Mouse (Mus musculus): ENCODE data around the gene Ppie. TPM values are rescaled to one million over a fixed set of nuclear protein-coding genes. Genes with fewer than 3 reads are reported as not detected.
A peak's percentile ranks its signal among the peaks of the same experiment; 100 is the strongest.
"Not testable (repeated sequence)": the region's sequence is repeated elsewhere in the genome, so short reads cannot be mapped to it uniquely, and the experiment has no call there.

Ppie gene
- polyA plus RNA-seq (2015; fragmentation: Nextera tagmentation; extraction: Ambion mirVana): 65.9 and 72.4 TPM in 2 replicates

- ATAC-seq: peak; percentile 97
- peak within 1 kb of the TSS; percentile 83 for H3K4me2 ChIP-seq (ENCODE audit: low read length)
- H3K27ac ChIP-seq (ENCODE audit: low read length): peak within 1 kb of the TSS; percentile 73
- peaks cover 14% of the 10 kb centered on the region for H3K4me1 ChIP-seq (replicated peaks; ENCODE audit: control insufficient read depth, insufficient read depth, low read length)
- H3K27me3 ChIP-seq (replicated peaks; ENCODE audit: control insufficient read depth, insufficient read depth, low read length): peaks cover 4% of the 10 kb centered on the region; the same call in 1 of the 2 replicates
- H3K9me3 ChIP-seq (ENCODE audit: control insufficient read depth, low read length): no peaks in the 10 kb centered on the region
- H3K9ac ChIP-seq (replicated peaks; ENCODE audit: low read depth, low read length): peak within 1 kb of the TSS; percentile 59
- H3K36me3 ChIP-seq (ENCODE audit: control insufficient read depth, insufficient read depth): 0 out of 2 replicates have a peak, but pooled peaks cover 4% of the 10 kb centered on the region
- 2% methylated on average over 34 of the region's 34 CpGs for WGBS
- H3K4me3 ChIP-seq (replicated peaks; ENCODE audit: low read length): peak within 1 kb of the TSS; percentile 59
Measured at GRCm38 (mm10) chr4:123139513-123140154, at the start of gene Ppie. Gene Ppie, minus strand, starts transcription at chr4:123139951.

GRCm38 (mm10) chr4:123184816-123185215, 45.1 kb upstream of the Ppie start:
- Histone ChIP-seq H3K4me2 (ENCODE audit: low read length) (peak overlapping the region; percentile 79; the same call in 1 of the 2 replicates), H3K9ac (replicated peaks; ENCODE audit: low read depth, low read length) (no peak overlapping the region), H3K4me3 (replicated peaks; ENCODE audit: low read length) (no peak overlapping the region), H3K36me3 (ENCODE audit: control insufficient read depth, insufficient read depth) (no peaks in the 10 kb centered on the region), H3K27me3 (replicated peaks; ENCODE audit: control insufficient read depth, insufficient read depth, low read length) (peaks cover 18% of the 10 kb centered on the region), H3K4me1 (replicated peaks; ENCODE audit: control insufficient read depth, insufficient read depth, low read length) (peaks cover 14% of the 10 kb centered on the region), H3K9me3 (ENCODE audit: control insufficient read depth, low read length) (no peaks in the 10 kb centered on the region), H3K27ac (ENCODE audit: low read length) (no peak overlapping the region)
- ATAC-seq: no peak
- 41% methylated on average over 3 of the region's 3 CpGs for WGBS

- Histone ChIP-seq H3K36me3 (ENCODE audit: control insufficient read depth, insufficient read depth) (no peaks in the 10 kb centered on the region), H3K27me3 (replicated peaks; ENCODE audit: control insufficient read depth, insufficient read depth, low read length) (peaks cover 18% of the 10 kb centered on the region), H3K4me1 (replicated peaks; ENCODE audit: control insufficient read depth, insufficient read depth, low read length) (peaks cover 14% of the 10 kb centered on the region), H3K9ac (replicated peaks; ENCODE audit: low read depth, low read length) (peak overlapping the region; percentile 50), H3K9me3 (ENCODE audit: control insufficient read depth, low read length) (no peaks in the 10 kb centered on the region), H3K27ac (ENCODE audit: low read length) (no peak overlapping the region; the same call in 1 of the 2 replicates), H3K4me3 (replicated peaks; ENCODE audit: low read length) (peak overlapping the region; percentile 59), H3K4me2 (ENCODE audit: low read length) (peak overlapping the region; percentile 79)
- WGBS: 11% methylated on average over 44 of the region's 44 CpGs
- ATAC-seq: peak; percentile 94
Measured at GRCm38 (mm10) chr4:123183239-123184056, 43.7 kb upstream of the Ppie start.

- Histone ChIP-seq H3K27me3 (replicated peaks; ENCODE audit: control insufficient read depth, insufficient read depth, low read length) (peaks cover 18% of the 10 kb centered on the region), H3K4me3 (replicated peaks; ENCODE audit: low read length) (peak within 1 kb of the TSS; percentile 59), H3K4me2 (ENCODE audit: low read length) (peak within 1 kb of the TSS; percentile 79), H3K9me3 (ENCODE audit: control insufficient read depth, low read length) (no peaks in the 10 kb centered on the region), H3K9ac (replicated peaks; ENCODE audit: low read depth, low read length) (peak within 1 kb of the TSS; percentile 50), H3K36me3 (ENCODE audit: control insufficient read depth, insufficient read depth) (no peaks in the 10 kb centered on the region), H3K27ac (ENCODE audit: low read length) (peak within 1 kb of the TSS; percentile 3; the same call in 1 of the 2 replicates), H3K4me1 (replicated peaks; ENCODE audit: control insufficient read depth, insufficient read depth, low read length) (peaks cover 14% of the 10 kb centered on the region)
- under 1% methylated on average over 43 of the region's 44 CpGs for WGBS
- ATAC-seq: peak; percentile 66
Measured at GRCm38 (mm10) chr4:123182328-123183238, 42.8 kb upstream of the Ppie start, which contains the start of gene Hpcal4. Gene Hpcal4, plus strand, starts transcription at chr4:123183227.

GRCm38 (mm10) chr4:123171811-123172210, 32.1 kb upstream of the Ppie start:
- Histone ChIP-seq H3K9me3 (ENCODE audit: control insufficient read depth, low read length) (peaks cover 2% of the 10 kb centered on the region), H3K36me3 (ENCODE audit: control insufficient read depth, insufficient read depth) (no peaks in the 10 kb centered on the region), H3K9ac (replicated peaks; ENCODE audit: low read depth, low read length) (no peak overlapping the region), H3K4me2 (ENCODE audit: low read length) (no peak overlapping the region), H3K27ac (ENCODE audit: low read length) (no peak overlapping the region), H3K4me3 (replicated peaks; ENCODE audit: low read length) (no peak overlapping the region), H3K27me3 (replicated peaks; ENCODE audit: control insufficient read depth, insufficient read depth, low read length) (no peaks in the 10 kb centered on the region), H3K4me1 (replicated peaks; ENCODE audit: control insufficient read depth, insufficient read depth, low read length) (no peaks in the 10 kb centered on the region)
- no peak for ATAC-seq

- 93% methylated on average over 15 of the region's 15 CpGs for WGBS
- no peak for ATAC-seq
- Histone ChIP-seq H3K27me3 (replicated peaks; ENCODE audit: control insufficient read depth, insufficient read depth, low read length) (0 out of 2 replicates have a peak, but pooled peaks cover 3% of the 10 kb centered on the region), H3K4me1 (replicated peaks; ENCODE audit: control insufficient read depth, insufficient read depth, low read length) (peaks cover 7% of the 10 kb centered on the region; the same call in 1 of the 2 replicates), H3K9ac (replicated peaks; ENCODE audit: low read depth, low read length) (no peak overlapping the region), H3K27ac (ENCODE audit: low read length) (no peak overlapping the region), H3K9me3 (ENCODE audit: control insufficient read depth, low read length) (no peaks in the 10 kb centered on the region; the same call in 1 of the 2 replicates), H3K4me2 (ENCODE audit: low read length) (no peak overlapping the region), H3K36me3 (ENCODE audit: control insufficient read depth, insufficient read depth) (no peaks in the 10 kb centered on the region), H3K4me3 (replicated peaks; ENCODE audit: low read length) (no peak overlapping the region)
Measured at GRCm38 (mm10) chr4:123164157-123164556, 24.4 kb upstream of the Ppie start.

- no peak for ATAC-seq
Measured at GRCm38 (mm10) chr4:123162305-123162917, 22.7 kb upstream of the Ppie start.

GRCm38 (mm10) chr4:123161251-123161650, 21.5 kb upstream of the Ppie start:
- H3K27ac ChIP-seq (ENCODE audit: low read length); H3K27me3 ChIP-seq (replicated peaks; ENCODE audit: control insufficient read depth, insufficient read depth, low read length); H3K9ac ChIP-seq (replicated peaks; ENCODE audit: low read depth, low read length); H3K36me3 ChIP-seq (ENCODE audit: control insufficient read depth, insufficient read depth); H3K4me2 ChIP-seq (ENCODE audit: low read length); ATAC-seq; H3K4me1 ChIP-seq (replicated peaks; ENCODE audit: control insufficient read depth, insufficient read depth, low read length); H3K9me3 ChIP-seq (ENCODE audit: control insufficient read depth, low read length); H3K4me3 ChIP-seq (replicated peaks; ENCODE audit: low read length): not testable (repeated sequence)
- 92% methylated on average over 3 of the region's 3 CpGs for WGBS

More at GRCm38 (mm10) chr4:123162305-123162917, 22.7 kb upstream of the Ppie start:
- H3K4me2 ChIP-seq (ENCODE audit: low read length): peak overlapping the region; percentile 20
- WGBS: 7% methylated on average over 15 of the region's 15 CpGs
- H3K4me3 ChIP-seq (replicated peaks; ENCODE audit: low read length): no peak overlapping the region
- no peak overlapping the region for H3K9ac ChIP-seq (replicated peaks; ENCODE audit: low read depth, low read length)
- H3K27me3 ChIP-seq (replicated peaks; ENCODE audit: control insufficient read depth, insufficient read depth, low read length): 0 out of 2 replicates have a peak, but pooled peaks cover 3% of the 10 kb centered on the region
- H3K27ac ChIP-seq (ENCODE audit: low read length): no peak overlapping the region
- H3K9me3 ChIP-seq (ENCODE audit: control insufficient read depth, low read length): no peaks in the 10 kb centered on the region
- peaks cover 7% of the 10 kb centered on the region; the same call in 1 of the 2 replicates for H3K4me1 ChIP-seq (replicated peaks; ENCODE audit: control insufficient read depth, insufficient read depth, low read length)
- H3K36me3 ChIP-seq (ENCODE audit: control insufficient read depth, insufficient read depth): no peaks in the 10 kb centered on the region

Data from forebrain, embryonic 16.5 days (tissue).